Mouse (Mus musculus) layer of hippocampus, postnatal 36 days (tissue): Measurements from ENCODE around the gene Ppp2r5e. TPM values are rescaled to one million over a fixed set of nuclear protein-coding genes. Genes with fewer than 3 reads are reported as not detected.

Experiments
- DNase-seq, 2 experiments: peaks; one replicate each; pipeline ENCODE4 v3.0.0; 2022
- total RNA-seq, 2 experiments: library from RNA; stranded (reverse); gene quantifications; 2 replicates each; pipeline ENCODE4 v1.2.3; 2021

The Ppp2r5e gene
- total RNA-seq, 2 experiments from 2014 or later = 80.4 to 82.1 TPM

DNA sequence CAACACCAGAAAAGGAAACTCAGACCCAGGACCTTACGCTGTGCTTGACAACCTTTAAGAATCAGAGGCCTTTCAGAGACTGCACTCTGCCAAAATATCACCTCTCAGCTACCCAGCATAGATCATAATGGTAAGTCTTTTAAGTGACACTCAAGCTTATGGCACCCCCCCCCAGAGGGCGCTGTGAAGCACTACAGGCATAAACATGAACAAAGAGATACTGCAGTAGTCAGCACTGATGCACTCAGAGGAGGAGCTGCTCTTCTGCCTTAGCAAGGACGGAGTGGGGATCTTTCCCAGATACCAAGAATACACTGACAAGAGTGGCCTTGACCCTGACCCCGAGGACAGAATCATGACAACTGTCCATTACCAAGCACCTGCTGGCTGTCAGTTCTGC lies 23.8 kb downstream of the Ppp2r5e start:
- peak in 1 of 2 experiments; percentile 18 for DNase-seq

DNA sequence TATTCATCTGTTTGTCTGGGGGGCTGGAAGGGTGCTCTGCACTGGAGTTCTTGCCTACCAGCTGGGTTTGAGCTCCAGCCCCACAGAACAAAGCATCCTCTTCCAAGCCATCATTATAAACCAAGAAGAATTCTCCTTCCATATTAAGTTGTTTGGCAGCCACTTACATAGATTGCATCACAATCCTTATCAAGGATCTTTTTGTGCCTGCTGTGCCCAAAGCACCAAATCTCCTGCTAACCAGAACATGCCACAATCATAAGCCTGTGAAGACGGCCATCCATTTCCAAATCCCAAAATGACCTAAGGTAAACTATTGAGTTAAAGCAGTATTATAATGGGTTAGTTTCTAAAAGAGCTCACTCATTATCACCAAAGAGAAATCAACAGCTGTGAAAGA lies 25.9 kb downstream of the Ppp2r5e start:
- DNase-seq = no peak

- DNase-seq = no peak
Measured at GRCm38 (mm10) chr12:75567745-75568144, 28.3 kb downstream of the Ppp2r5e start.

DNA sequence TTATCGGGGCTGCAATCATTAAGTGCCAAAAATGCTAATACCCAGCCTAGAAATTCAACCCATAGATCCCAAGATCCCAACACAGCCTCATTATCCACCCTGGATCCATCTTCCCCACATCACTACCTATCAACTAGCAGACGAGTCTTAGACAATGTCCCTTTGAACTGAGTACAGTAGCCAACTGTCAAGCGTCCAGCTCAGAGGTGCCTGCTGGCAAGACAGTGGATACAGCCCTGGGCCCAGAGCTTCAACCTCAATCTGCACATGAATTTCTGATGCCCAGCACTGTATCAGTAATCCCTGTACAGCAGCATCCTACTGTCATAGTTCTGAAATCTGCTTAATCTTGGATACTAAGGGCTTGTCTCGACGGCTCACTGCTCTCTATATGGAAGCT lies 30.3 kb downstream of the Ppp2r5e start:
- no peak for DNase-seq

DNA sequence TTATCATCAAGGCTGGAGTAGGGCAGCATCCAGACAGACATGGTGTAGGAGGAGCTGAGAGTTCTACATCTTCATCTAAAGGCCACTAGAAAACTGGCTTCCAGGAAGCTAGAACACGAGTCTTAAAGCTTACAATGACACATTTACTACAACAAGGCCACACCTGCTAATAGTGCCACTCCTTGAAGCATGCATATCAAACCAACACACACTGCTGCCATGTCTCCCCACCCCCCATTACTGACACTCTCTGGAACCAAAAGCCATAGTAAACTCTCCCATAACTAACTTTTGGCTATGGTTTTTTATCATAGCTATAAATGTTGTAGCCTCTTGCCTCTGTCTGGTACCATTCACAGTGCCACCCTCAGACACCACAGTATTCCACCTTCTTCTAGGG lies 31.5 kb downstream of the Ppp2r5e start:
- no peak for DNase-seq

DNA sequence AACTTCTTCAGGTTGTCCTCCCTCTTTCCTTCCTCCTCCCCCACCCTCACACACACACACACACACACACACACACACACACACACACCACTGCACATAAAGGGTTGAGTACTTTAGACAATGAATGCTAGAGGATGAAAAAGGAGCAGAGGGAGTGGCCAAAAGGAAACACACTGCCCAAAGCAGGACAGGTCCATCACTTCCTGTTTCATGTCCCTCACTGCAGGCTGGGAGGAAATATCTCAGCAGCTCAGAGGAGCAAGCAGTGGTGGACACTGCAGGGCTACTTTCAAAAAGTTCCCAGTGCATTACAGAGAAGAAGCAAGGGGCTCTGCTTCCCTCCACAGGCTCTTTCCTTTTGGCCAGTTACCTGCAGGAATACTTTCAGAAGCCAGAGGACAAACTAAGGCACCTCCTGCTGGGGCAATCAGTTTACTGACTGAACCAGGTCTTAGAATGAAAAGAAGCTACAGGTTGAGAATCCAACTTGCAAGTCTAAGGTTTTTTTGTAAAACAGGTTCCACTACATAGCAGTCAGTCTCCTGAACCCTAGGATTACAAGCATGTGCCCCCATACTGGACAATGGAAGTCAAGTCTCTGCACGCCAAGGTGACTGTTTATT lies 32.9 kb downstream of the Ppp2r5e start:
- no peak for DNase-seq

- DNase-seq = no peak
Measured at GRCm38 (mm10) chr12:75560681-75561387, 35.2 kb downstream of the Ppp2r5e start.

GRCm38 (mm10) chr12:75559196-75559595 lies 36.8 kb downstream of the Ppp2r5e start:
- DNase-seq = no peak

DNA sequence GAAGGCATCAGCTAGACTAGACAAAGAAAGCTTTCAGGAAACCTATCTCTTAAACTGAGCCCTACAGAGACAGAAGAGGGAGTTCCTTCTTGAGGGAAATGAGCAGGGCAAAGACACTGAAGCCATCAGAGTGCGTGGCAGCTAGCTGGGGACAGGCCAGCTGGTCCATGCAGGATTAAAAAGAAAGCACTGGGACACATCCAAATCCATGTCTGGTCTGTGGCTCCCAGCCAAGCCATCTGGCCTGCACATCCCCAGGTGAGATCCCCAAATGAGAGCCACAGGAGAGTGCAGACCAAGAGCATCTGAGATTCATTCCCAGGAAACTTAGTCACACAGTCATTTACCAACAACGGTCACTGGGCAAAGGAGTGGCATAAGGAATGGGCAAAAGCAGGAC lies 38.2 kb downstream of the Ppp2r5e start:
- DNase-seq = no peak

DNA sequence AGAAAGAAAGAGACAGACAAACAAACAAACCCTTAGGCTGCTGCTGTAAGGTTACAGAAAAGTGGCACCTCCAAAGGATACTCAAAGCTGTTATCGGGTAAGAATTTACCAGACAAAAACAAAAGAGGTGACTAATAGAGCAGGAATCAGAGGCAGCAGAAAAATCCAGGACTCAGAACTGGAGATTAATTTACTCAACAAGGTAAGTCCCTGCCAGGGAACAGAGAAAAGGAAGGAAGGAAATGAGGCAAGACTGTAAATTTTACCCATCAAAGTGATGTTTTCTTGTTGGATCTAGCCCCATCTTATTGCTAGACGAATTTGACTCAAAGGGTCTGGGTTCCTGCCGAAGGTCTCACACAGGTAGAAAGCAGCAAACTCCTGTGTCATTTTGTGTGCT lies 41.0 kb downstream of the Ppp2r5e start:
- DNase-seq = no peak

- DNase-seq = no peak
Measured at GRCm38 (mm10) chr12:75552296-75552695, 43.7 kb downstream of the Ppp2r5e start.

- no peak for DNase-seq
Measured at GRCm38 (mm10) chr12:75551671-75552070, 44.4 kb downstream of the Ppp2r5e start.

- no peak for DNase-seq
Measured at GRCm38 (mm10) chr12:75548999-75549398, 47.0 kb downstream of the Ppp2r5e start.

DNA sequence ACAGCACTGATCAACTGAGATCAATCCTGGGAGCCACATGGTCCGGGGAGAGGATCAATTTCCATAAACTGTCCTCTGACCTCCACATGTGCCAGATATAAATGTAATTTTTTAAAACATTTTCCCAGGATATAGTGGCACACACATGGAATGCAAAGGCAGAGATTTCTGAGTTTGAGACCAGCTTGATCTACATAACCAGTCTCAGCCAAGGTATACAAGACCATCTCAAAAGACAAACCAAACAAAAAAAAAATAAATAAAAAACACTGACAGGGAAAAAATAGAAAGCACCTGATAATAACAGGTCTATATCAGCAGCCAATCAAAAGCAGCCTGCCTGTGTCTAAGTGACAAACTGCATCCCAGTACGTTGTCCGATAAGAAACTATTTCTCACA lies 48.9 kb downstream of the Ppp2r5e start:
- DNase-seq = no peak

DNA sequence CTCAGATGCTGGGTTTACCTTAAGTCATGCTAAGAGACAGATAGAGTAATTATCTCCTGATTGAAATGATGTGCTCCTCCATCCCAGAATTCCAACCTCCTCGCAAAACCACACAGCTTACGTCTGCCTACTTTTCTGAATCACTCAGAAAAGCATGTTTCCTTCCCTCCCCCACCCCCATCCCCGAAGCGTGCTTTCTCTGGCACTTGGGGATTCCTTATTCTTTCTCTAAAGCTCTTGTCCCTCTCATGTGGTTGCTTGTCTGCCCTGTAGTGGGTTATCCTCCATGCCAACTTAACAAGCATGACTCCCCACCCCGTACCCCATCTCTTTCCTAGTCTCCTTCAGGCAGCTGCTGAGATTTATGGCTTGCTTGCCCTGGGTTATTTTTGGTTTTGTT lies 49.8 kb downstream of the Ppp2r5e start:
- DNase-seq = no peak

DNA sequence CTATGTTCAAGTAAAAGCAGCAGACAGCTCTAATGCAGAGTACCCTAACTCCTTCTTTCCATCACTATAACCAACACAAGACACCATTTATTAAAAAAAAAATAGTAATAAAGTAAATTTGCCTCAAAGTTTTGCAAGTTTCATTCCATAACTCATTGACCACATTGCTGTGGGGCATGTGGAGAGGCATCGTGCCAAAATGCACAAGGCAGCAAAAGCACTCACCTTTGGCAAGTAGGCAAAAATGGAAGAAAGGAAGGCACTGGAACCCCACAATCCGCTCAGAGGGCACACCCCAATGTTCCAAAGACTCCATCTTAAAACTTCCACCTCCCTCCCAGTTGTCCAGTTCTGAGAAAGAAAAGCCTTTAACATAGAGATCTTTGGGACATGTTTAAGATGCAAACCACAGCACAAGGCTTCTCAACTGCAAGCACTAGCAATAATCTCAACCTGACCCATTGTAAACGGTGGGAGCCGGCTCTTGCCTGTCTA lies 50.6 kb downstream of the Ppp2r5e start:
- DNase-seq = no peak

- no peak for DNase-seq
Measured at GRCm38 (mm10) chr12:75544666-75545065, 51.4 kb downstream of the Ppp2r5e start.

DNA sequence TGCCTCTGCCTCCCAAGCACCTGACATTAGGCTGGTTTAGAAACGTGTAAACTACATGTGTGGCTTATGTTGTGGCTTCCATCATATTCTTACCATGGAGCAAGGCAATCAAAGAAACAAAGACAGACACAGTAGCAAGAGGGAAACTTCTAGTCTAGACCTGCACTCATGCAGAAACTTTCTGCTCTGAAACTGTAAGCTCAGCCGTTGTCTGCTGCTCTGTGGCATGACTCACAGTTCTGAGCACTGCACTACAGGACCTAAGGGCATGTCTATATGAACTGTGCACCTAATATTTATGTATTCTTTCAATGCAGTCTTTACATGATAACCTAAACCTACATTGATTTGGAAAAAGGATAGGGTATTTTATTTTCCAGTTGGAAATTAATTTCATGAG lies 51.8 kb downstream of the Ppp2r5e start:
- no peak for DNase-seq

DNA sequence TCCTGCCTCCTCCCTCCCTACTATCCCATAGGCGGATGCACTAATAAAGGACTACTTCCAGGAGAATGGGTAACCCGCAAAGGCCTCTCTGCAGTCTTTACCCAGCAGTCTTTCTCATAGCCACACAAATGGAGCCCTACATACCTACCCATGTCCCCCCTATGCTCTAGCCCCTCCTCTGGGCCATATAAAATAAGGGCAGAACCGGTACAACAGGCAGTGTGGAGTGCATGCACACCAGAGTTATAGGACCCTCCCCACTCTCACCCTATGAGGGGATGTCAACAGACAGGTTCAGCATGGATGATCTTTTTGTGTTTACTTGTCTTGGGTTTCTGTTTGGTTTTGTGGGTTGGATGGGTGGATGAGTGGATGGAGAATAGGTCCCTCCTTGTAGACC lies 52.7 kb downstream of the Ppp2r5e start:
- DNase-seq = no peak

GRCm38 (mm10) chr12:75540621-75541171 lies 55.3 kb downstream of the Ppp2r5e start:
- DNase-seq = no peak

DNA sequence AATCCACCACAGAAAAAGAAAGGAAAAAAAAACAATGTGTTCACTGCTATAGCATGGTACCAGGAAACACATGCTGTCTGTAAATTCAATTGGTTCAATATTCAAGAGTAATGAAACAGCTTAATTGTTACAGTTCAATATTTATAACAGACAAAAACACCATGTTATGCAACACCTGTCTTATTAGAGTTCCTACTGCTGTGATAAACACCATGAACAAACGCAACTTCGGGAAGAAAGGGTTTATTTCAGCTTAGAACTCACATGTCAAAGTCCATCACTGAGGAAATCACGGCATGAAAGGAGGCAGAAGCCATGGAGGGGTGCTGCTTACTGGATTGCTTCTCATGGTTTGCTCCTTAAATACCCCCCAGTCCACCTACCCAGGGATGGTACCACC lies 56.8 kb downstream of the Ppp2r5e start:
- no peak for DNase-seq

GRCm38 (mm10) chr12:75537673-75538423 lies 58.2 kb downstream of the Ppp2r5e start:
- no peak for DNase-seq

- DNase-seq = no peak
Measured at GRCm38 (mm10) chr12:75537019-75537672, 58.9 kb downstream of the Ppp2r5e start.
